Mouse (Mus musculus) heart, adult 2 months (tissue): Measurements from ENCODE around the gene Apopt1.

Experiments used
- CTCF ChIP-seq: fragments of 200-600 bp; IDR thresholded peaks from 2 replicates; pipeline ENCODE4 v1.8.1; 2022; ENCODE audit warnings: antibody characterized with exemption, mild to moderate bottlenecking, moderate library complexity
- EP300 ChIP-seq: fragments of 200-500 bp; IDR thresholded peaks from 2 replicates; pipeline ENCODE4 v1.6.1; 2011; ENCODE audit warnings: low read depth, low read length, control low read depth; ENCODE audit not compliant: insufficient read depth
- POLR2A ChIP-seq: fragments of 200-500 bp; IDR thresholded peaks from 2 replicates; pipeline ENCODE4 v1.6.1; 2011; ENCODE audit warnings: mild to moderate bottlenecking, low read depth, low read length, control low read depth; ENCODE audit not compliant: insufficient read depth

- no peak for TF ChIP-seq POLR2A
- TF ChIP-seq CTCF: no peak
- no peak for TF ChIP-seq EP300
Measured at GRCm38 (mm10) chr12:111716505-111716904, 3.4 kb downstream of the Apopt1 start.
